Mouse (Mus musculus) left cerebral cortex, adult 18-20 months (tissue): ENCODE results near the gene Ndufs4. TPM values are rescaled to one million over a fixed set of nuclear protein-coding genes. Genes with fewer than 3 reads are reported as not detected.

Experiments
- total RNA-seq, 2 experiments: library from RNA; stranded (reverse); gene quantifications; 2 replicates each; pipeline ENCODE4 v1.2.3; 2021

The Ndufs4 gene
- total RNA-seq, 2 experiments from 2014 or later: 152 to 168 TPM

Other genes starting within 250 kb of the Ndufs4 start
- gene Fst, start 70.7 kb upstream of the Ndufs4 start, total RNA-seq: 1 to 10 TPM; 5.4 to 9.0 TPM